Mouse (Mus musculus) neural tube, embryonic 14.5 days (tissue): ENCODE results near the gene Cbfb. TPM values are rescaled to one million over a fixed set of nuclear protein-coding genes. Genes with fewer than 3 reads are reported as not detected.

Source experiments
- ATAC-seq: fragments of 200-750 bp; cut with Nextera tagmentation; 2 replicates; pipeline ENCODE4 v1.8.0; 2017; ENCODE audit warnings: low read depth, mild to moderate bottlenecking, moderate TSS enrichment, moderate library complexity
- H3K27ac ChIP-seq: fragments of 300-500 bp; sonication (generic); 2 replicates; pipeline ENCODE4 v1.5.1; 2014; ENCODE audit warnings: low read depth, mild to moderate bottlenecking, control low read depth, low read length, moderate library complexity, mixed read lengths
- H3K27me3 ChIP-seq: fragments of 300-500 bp; sonication (generic); 2 replicates; pipeline ENCODE4 v1.6.1; 2014; ENCODE audit warnings: low read length; ENCODE audit not compliant: control insufficient read depth, insufficient read depth
- H3K36me3 ChIP-seq: fragments of 300-500 bp; sonication (generic); 2 replicates; pipeline ENCODE4 v1.6.1; 2014; ENCODE audit warnings: low read length, mixed read lengths; ENCODE audit not compliant: control insufficient read depth, insufficient read depth
- H3K4me1 ChIP-seq: fragments of 300-500 bp; sonication (generic); 2 replicates; pipeline ENCODE4 v1.6.1; 2014; ENCODE audit warnings: low read length; ENCODE audit not compliant: control insufficient read depth, insufficient read depth
- H3K4me2 ChIP-seq: fragments of 300-500 bp; sonication (generic); 2 replicates; pipeline ENCODE4 v1.6.1; 2014; ENCODE audit warnings: mild to moderate bottlenecking, low read depth, low read length, control low read depth
- H3K4me3 ChIP-seq: fragments of 300-500 bp; sonication (generic); 2 replicates; pipeline ENCODE4 v1.5.1; 2014; ENCODE audit warnings: low read depth, low read length, control low read depth, mixed read lengths
- H3K9ac ChIP-seq: fragments of 300-500 bp; sonication (generic); replicated peaks from 2 replicates; pipeline ENCODE4 v1.6.1; 2014; ENCODE audit warnings: low read depth, mild to moderate bottlenecking, control low read depth, low read length, mixed read lengths
- H3K9me3 ChIP-seq: fragments of 300-500 bp; sonication (generic); 2 replicates; pipeline ENCODE4 v1.6.1; 2016; ENCODE audit warnings: low read length; ENCODE audit not compliant: control insufficient read depth
- WGBS: fragments of 180-500 bp; shearing (Covaris S2); extraction: QIAGEN DNeasy Blood & Tissue Kit; methylation state at CpG from one replicate; pipeline ENCODE4 v1.1.7; 2014; 5-methylcytosine and 5-hydroxymethylcytosine counted together
- polyA plus RNA-seq: library from polyadenylated mRNA; unstranded; fragments of >200 nt; fragmentation: Nextera tagmentation; extraction: Ambion mirVana; gene quantifications from 2 replicates; pipeline ENCODE4 v1.2.1, GENCODE M21; 2014

The Cbfb gene
- polyA plus RNA-seq, 1 experiment from 2014 or later: 32.4 TPM

GRCm38 (mm10) chr8:105155091-105155745 is 15.3 kb upstream of the Cbfb start:
- Histone ChIP-seq H3K9me3 (no peaks in the 10 kb centered on the region), H3K27me3 (no peaks in the 10 kb centered on the region), H3K4me3 (no peak overlapping the region), H3K36me3 (no peaks in the 10 kb centered on the region), H3K27ac (no peak overlapping the region), H3K4me1 (peaks cover 13% of the 10 kb centered on the region; the same call in 1 of the 2 replicates), H3K9ac (no peak overlapping the region), H3K4me2 (no peak overlapping the region)
- 85% methylated on average over 6 of the region's 6 CpGs for WGBS
- ATAC-seq: no peak

- Histone ChIP-seq H3K4me1 (peaks cover 8% of the 10 kb centered on the region; the same call in 1 of the 2 replicates), H3K4me2 (no peak overlapping the region), H3K4me3 (no peak overlapping the region), H3K27ac (no peak overlapping the region), H3K27me3 (no peaks in the 10 kb centered on the region), H3K9ac (no peak overlapping the region), H3K36me3 (no peaks in the 10 kb centered on the region), H3K9me3 (no peaks in the 10 kb centered on the region)
- WGBS: 61% methylated on average over 10 of the region's 10 CpGs
- ATAC-seq: no peak
Observed at GRCm38 (mm10) chr8:105157555-105157954, 12.9 kb upstream of the Cbfb start.

GRCm38 (mm10) chr8:105158084-105158483 is 12.4 kb upstream of the Cbfb start:
- Histone ChIP-seq H3K4me3 (no peak overlapping the region), H3K36me3 (no peaks in the 10 kb centered on the region), H3K27me3 (no peaks in the 10 kb centered on the region), H3K9me3 (no peaks in the 10 kb centered on the region), H3K27ac (no peak overlapping the region), H3K9ac (no peak overlapping the region), H3K4me2 (no peak overlapping the region), H3K4me1 (peaks cover 3% of the 10 kb centered on the region; the same call in 1 of the 2 replicates)
- 84% methylated on average over 3 of the region's 3 CpGs for WGBS
- no peak for ATAC-seq

- Histone ChIP-seq H3K4me2 (no peak overlapping the region), H3K9me3 (no peaks in the 10 kb centered on the region), H3K4me1 (no peaks in the 10 kb centered on the region), H3K4me3 (no peak overlapping the region), H3K27me3 (no peaks in the 10 kb centered on the region), H3K36me3 (no peaks in the 10 kb centered on the region), H3K27ac (no peak overlapping the region), H3K9ac (no peak overlapping the region)
- WGBS: 62% methylated on average over 3 of the region's 3 CpGs
- ATAC-seq: no peak
Observed at GRCm38 (mm10) chr8:105161121-105161652, 9.3 kb upstream of the Cbfb start.

- Histone ChIP-seq H3K4me2 (no peak overlapping the region), H3K9ac (no peak overlapping the region), H3K36me3 (no peaks in the 10 kb centered on the region), H3K4me1 (no peaks in the 10 kb centered on the region), H3K9me3 (no peaks in the 10 kb centered on the region), H3K4me3 (no peak overlapping the region), H3K27me3 (no peaks in the 10 kb centered on the region), H3K27ac (no peak overlapping the region)
- 24% methylated on average over 6 of the region's 6 CpGs for WGBS
- ATAC-seq: no peak
Observed at GRCm38 (mm10) chr8:105164272-105164902, 6.1 kb upstream of the Cbfb start.

GRCm38 (mm10) chr8:105165191-105165590 is 5.3 kb upstream of the Cbfb start:
- no peak overlapping the region for H3K27ac ChIP-seq
- H3K4me3 ChIP-seq: no peak overlapping the region
- no peak overlapping the region for H3K4me2 ChIP-seq
- 92% methylated on average over 2 of the region's 2 CpGs for WGBS
- H3K36me3 ChIP-seq: no peaks in the 10 kb centered on the region
- H3K9ac ChIP-seq: no peak overlapping the region
- H3K27me3 ChIP-seq: no peaks in the 10 kb centered on the region
- H3K4me1 ChIP-seq: no peaks in the 10 kb centered on the region
- H3K9me3 ChIP-seq: no peaks in the 10 kb centered on the region
- no peak for ATAC-seq

GRCm38 (mm10) chr8:105167116-105167515 is 3.4 kb upstream of the Cbfb start:
- H3K9me3 ChIP-seq: no peaks in the 10 kb centered on the region
- ATAC-seq: no peak
- H3K4me1 ChIP-seq: no peaks in the 10 kb centered on the region
- H3K27ac ChIP-seq: no peak overlapping the region
- no peaks in the 10 kb centered on the region for H3K36me3 ChIP-seq
- no peak overlapping the region for H3K9ac ChIP-seq
- no peaks in the 10 kb centered on the region for H3K27me3 ChIP-seq
- no peak overlapping the region for H3K4me2 ChIP-seq
- no peak overlapping the region for H3K4me3 ChIP-seq
- 83% methylated on average over 2 of the region's 2 CpGs for WGBS

- 54% methylated on average over 3 of the region's 3 CpGs for WGBS
- Histone ChIP-seq H3K27me3 (no peaks in the 10 kb centered on the region), H3K9ac (no peak overlapping the region), H3K4me2 (no peak overlapping the region; the same call in 1 of the 2 replicates), H3K9me3 (no peaks in the 10 kb centered on the region), H3K27ac (no peak overlapping the region), H3K4me3 (peak overlapping the region; percentile 90; the same call in 1 of the 2 replicates), H3K4me1 (no peaks in the 10 kb centered on the region), H3K36me3 (no peaks in the 10 kb centered on the region)
- ATAC-seq: no peak
Observed at GRCm38 (mm10) chr8:105169582-105169981, 892 bp upstream of the Cbfb start.

- peak overlapping the region; percentile 57 for H3K4me2 ChIP-seq
- no peaks in the 10 kb centered on the region for H3K36me3 ChIP-seq
- ATAC-seq: no peak; the same call in none of the 2 replicates
- no peaks in the 10 kb centered on the region for H3K27me3 ChIP-seq
- WGBS: 6% methylated on average over 5 of the region's 5 CpGs
- H3K27ac ChIP-seq: no peak overlapping the region; the same call in 1 of the 2 replicates
- peak overlapping the region; percentile 90 for H3K4me3 ChIP-seq
- H3K9ac ChIP-seq: peak overlapping the region; percentile 35; the same call in 1 of the 2 replicates
- H3K4me1 ChIP-seq: no peaks in the 10 kb centered on the region
- H3K9me3 ChIP-seq: no peaks in the 10 kb centered on the region
Observed at GRCm38 (mm10) chr8:105170041-105170380, 463 bp upstream of the Cbfb start.
